Mouse (Mus musculus): ENCODE measurements around the gene Ankrd27.

DNA sequence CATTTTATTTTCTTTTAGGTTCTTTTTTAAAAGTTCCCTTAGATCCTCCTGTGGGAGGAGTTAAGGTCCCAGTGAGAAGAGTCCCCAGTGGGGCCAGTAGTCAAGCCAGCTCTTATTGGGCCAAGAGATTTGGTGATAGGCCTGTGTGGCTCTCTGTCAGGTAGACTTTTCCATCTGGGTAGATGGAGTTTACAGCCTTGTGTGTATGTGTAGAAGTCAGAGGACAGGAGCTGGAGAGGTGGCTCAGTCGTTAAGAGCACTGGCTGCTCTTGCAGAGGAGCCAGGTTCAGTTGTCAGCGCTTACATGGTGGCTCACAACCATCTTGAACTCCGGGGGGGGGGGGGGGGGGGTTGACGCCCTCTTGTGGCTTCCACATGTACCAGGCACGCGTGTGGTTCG, 3.4 kb downstream of the Ankrd27 start:
- TF ChIP-seq CTCF (IDR thresholded peaks at IDR 0.05; ENCODE audit: low read depth, low read length) (no peak), GATA1 (IDR thresholded peaks at IDR 0.05; ENCODE audit: borderline replicate concordance, low read length) (no peak), POLR2AphosphoS5 (IDR thresholded peaks at IDR 0.05; ENCODE audit: insufficient replicate concordance, low read depth, low read length) (no peak)
